Mouse (Mus musculus) G1E (cell line): ENCODE results near the gene Abcg4. TPM values are rescaled to one million over a fixed set of nuclear protein-coding genes. Genes with fewer than 3 reads are reported as not detected.

Source experiments
- ATAC-seq: 2 replicates; pipeline ENCODE4 v1.8.0; 2016; ENCODE audit warnings: mild to moderate bottlenecking; ENCODE audit not compliant: insufficient number of reproducible peaks, poor library complexity, low FRiP score, severe bottlenecking; ENCODE audit errors: extremely low read depth
- DNase-seq: peaks from one replicate; pipeline ENCODE4 v3.0.0; 2012; ENCODE audit warnings: low spot score
- H3K27me3 ChIP-seq: 2 replicates; pipeline ENCODE4 v1.6.1; 2012; ENCODE audit warnings: mild to moderate bottlenecking, low read length, inconsistent platforms; ENCODE audit not compliant: insufficient read depth
- H3K36me3 ChIP-seq: replicated peaks from 2 replicates; pipeline ENCODE3; 2012; ENCODE audit warnings: mild to moderate bottlenecking, inconsistent platforms
- H3K4me1 ChIP-seq: 2 replicates; pipeline ENCODE4 v1.6.1; 2012; ENCODE audit warnings: low read depth, low read length, inconsistent platforms, mixed read lengths; ENCODE audit not compliant: insufficient read depth
- H3K4me3 ChIP-seq: 2 replicates; pipeline ENCODE4 v1.5.1; 2012; ENCODE audit warnings: low read depth, mild to moderate bottlenecking, inconsistent platforms, low read length, moderate library complexity, mixed read lengths
- H3K9me3 ChIP-seq: replicated peaks from 2 replicates; pipeline ENCODE4 v1.6.1; 2012; ENCODE audit warnings: inconsistent platforms
- CTCF ChIP-seq: IDR thresholded peaks from 2 replicates; pipeline ENCODE4 v1.5.1; 2012; ENCODE audit warnings: low read depth, low read length, inconsistent platforms, mixed read lengths
- GATA1 ChIP-seq: IDR thresholded peaks from 2 replicates; pipeline ENCODE4 v1.6.1; 2012; ENCODE audit warnings: borderline replicate concordance, low read length, inconsistent platforms, mixed read lengths
- GATA2 ChIP-seq: IDR thresholded peaks from 2 replicates; pipeline ENCODE4 v1.6.1; 2012; ENCODE audit warnings: low read depth, low read length, inconsistent platforms, borderline replicate concordance
- POLR2AphosphoS5 ChIP-seq: IDR thresholded peaks from 2 replicates; pipeline ENCODE4 v1.6.1; 2012; ENCODE audit warnings: low read depth, low read length, inconsistent platforms; ENCODE audit not compliant: insufficient replicate concordance
- TAL1 ChIP-seq: conservative IDR thresholded peaks from 2 replicates; pipeline ENCODE4 v1.6.1; 2012; ENCODE audit warnings: low read depth, low read length, inconsistent platforms, mixed read lengths
- polyA plus RNA-seq: library from polyadenylated mRNA; stranded (reverse); fragments of >175 nt; gene quantifications from 2 replicates; pipeline ENCODE4 v1.2.3, GENCODE M21; 2012
- total RNA-seq, 2 experiments: library from RNA; stranded (forward) in 1 of 2; stranded (reverse) in 1 of 2; fragments of 200-1000 nt in 1 of 2; fragments of >200 nt in 1 of 2; fragmentation: Nextera tagmentation in 1 of 2; gene quantifications; 2 replicates each; pipeline ENCODE4 v1.2.3; 2014 to 2017

The Abcg4 gene
- total and polyA plus RNA-seq, 3 experiments = 3.6 to 58.5 (median 20.3) TPM

DNA sequence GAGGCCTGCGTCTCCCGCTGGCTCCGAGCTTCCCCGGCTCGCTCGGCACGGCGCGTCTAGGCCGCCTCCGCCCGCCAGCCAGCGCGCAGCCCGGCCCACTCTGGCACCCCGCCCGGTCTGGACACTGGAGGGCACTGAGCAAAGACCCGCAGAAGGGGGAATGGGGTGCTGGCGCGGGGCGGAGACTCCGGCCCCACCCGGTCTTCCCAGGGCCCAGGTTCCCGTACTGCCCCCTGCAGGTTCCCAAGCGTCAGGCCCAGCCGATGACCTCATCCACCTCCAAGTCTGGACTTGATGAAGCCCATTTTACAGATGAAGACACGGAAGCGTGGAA is 20.4 kb downstream of the Abcg4 start:
- H3K4me3 ChIP-seq = no peak overlapping the region
- TF ChIP-seq CTCF (no peak), GATA1 (no peak), POLR2AphosphoS5 (no peak), GATA2 (no peak), TAL1 (no peak)
- peaks cover 7% of the 10 kb centered on the region for H3K36me3 ChIP-seq
- H3K27me3 ChIP-seq = peaks cover 19% of the 10 kb centered on the region
- ATAC-seq (no peak), DNase-seq (no peak)
- H3K9me3 ChIP-seq = peaks cover 2% of the 10 kb centered on the region; the same call in 1 of the 2 replicates
- H3K4me1 ChIP-seq = peaks cover 11% of the 10 kb centered on the region; the same call in 1 of the 2 replicates

GRCm38 (mm10) chr9:44267319-44268026 is 20.9 kb downstream of the Abcg4 start:
- DNase-seq (no peak), ATAC-seq (no peak)
- Histone ChIP-seq H3K36me3 (peaks cover 2% of the 10 kb centered on the region), H3K4me1 (peaks cover 8% of the 10 kb centered on the region; the same call in 1 of the 2 replicates), H3K9me3 (peaks cover 2% of the 10 kb centered on the region; the same call in 1 of the 2 replicates), H3K4me3 (no peak overlapping the region), H3K27me3 (peaks cover 22% of the 10 kb centered on the region)
- TF ChIP-seq POLR2AphosphoS5 (no peak), GATA2 (no peak), TAL1 (no peak), GATA1 (no peak), CTCF (no peak)

- TF ChIP-seq GATA1 = no peak
- no peak for TF ChIP-seq POLR2AphosphoS5
- TF ChIP-seq CTCF = no peak
- no peak for TF ChIP-seq GATA2
- no peak for TF ChIP-seq TAL1
- H3K4me3 ChIP-seq = no peak overlapping the region
- ATAC-seq = no peak
These were observed 21.8 kb downstream of the Abcg4 start for GRCm38 (mm10) chr9:44266478-44267226.

GRCm38 (mm10) chr9:44261388-44261787 is 27.0 kb downstream of the Abcg4 start:
- TF ChIP-seq GATA1 = no peak
- no peak for TF ChIP-seq GATA2
- TF ChIP-seq POLR2AphosphoS5 = no peak
- TF ChIP-seq CTCF = no peak
- TF ChIP-seq TAL1 = no peak
- DNase-seq (no peak), ATAC-seq (no peak)
- no peaks in the 10 kb centered on the region for H3K36me3 ChIP-seq
- H3K9me3 ChIP-seq = no peaks in the 10 kb centered on the region
- H3K4me3 ChIP-seq = no peak overlapping the region
- peaks cover 6% of the 10 kb centered on the region; the same call in 1 of the 2 replicates for H3K4me1 ChIP-seq
- H3K27me3 ChIP-seq = peaks cover 46% of the 10 kb centered on the region

More at GRCm38 (mm10) chr9:44266478-44267226, 21.8 kb downstream of the Abcg4 start:
- Histone ChIP-seq H3K9me3 (peaks cover 2% of the 10 kb centered on the region; the same call in 1 of the 2 replicates), H3K36me3 (no peaks in the 10 kb centered on the region), H3K4me1 (peaks cover 8% of the 10 kb centered on the region; the same call in 1 of the 2 replicates), H3K27me3 (peaks cover 28% of the 10 kb centered on the region)
- DNase-seq = no peak

- H3K4me3 ChIP-seq = no peak overlapping the region
- no peaks in the 10 kb centered on the region for H3K9me3 ChIP-seq
- no peaks in the 10 kb centered on the region for H3K36me3 ChIP-seq
- TF ChIP-seq CTCF = no peak
- no peak for TF ChIP-seq TAL1
- TF ChIP-seq POLR2AphosphoS5 = no peak
- no peak for DNase-seq
- ATAC-seq = no peak
- H3K27me3 ChIP-seq = peaks cover 53% of the 10 kb centered on the region
- H3K4me1 ChIP-seq = peaks cover 11% of the 10 kb centered on the region; the same call in 1 of the 2 replicates
These were observed 29.4 kb downstream of the Abcg4 start for GRCm38 (mm10) chr9:44259014-44259413.

DNA sequence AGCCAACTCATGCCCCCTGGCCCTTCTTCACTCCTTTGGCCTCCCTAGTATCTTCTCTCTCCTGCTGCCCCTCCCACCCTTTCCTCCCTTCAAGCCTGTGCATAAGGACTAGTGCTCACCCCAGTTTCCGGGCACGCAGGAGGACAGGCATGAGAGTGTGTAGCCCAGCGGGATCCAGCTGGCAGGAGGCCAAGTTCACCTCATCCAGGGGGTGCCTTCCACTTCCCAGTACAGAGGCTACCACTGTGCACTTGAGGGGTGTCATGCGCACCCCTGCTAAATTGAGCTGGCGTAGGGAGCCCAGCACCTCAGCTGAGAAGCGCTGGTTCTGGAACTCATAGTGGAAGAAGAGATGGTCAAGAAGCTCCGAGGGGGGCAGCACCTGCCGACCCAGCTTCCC is 32.2 kb downstream of the Abcg4 start:
- no peak overlapping the region for H3K4me3 ChIP-seq
- H3K9me3 ChIP-seq = no peaks in the 10 kb centered on the region
- H3K27me3 ChIP-seq = peaks cover 53% of the 10 kb centered on the region
- DNase-seq (no peak), ATAC-seq (no peak)
- TF ChIP-seq GATA1 (no peak), CTCF (no peak)
- peaks cover 10% of the 10 kb centered on the region; the same call in 1 of the 2 replicates for H3K4me1 ChIP-seq
- no peaks in the 10 kb centered on the region for H3K36me3 ChIP-seq
